Mouse (Mus musculus) midbrain, postnatal 0 days (tissue): ENCODE measurements at regions not wholly inside any gene's neighbourhood (a gene's known extent, or its start where the extent isn't known, plus 50 kb on each side); places are given as distances from the start of the nearest gene placed in this dataset.

ENCODE experiments used
- ATAC-seq: fragments of 200-750 bp; cut with Nextera tagmentation; 2 replicates; pipeline ENCODE4 v1.8.0; 2017; ENCODE audit warnings: moderate number of reproducible peaks, mild to moderate bottlenecking, moderate TSS enrichment, moderate library complexity; ENCODE audit not compliant: low FRiP score
- DNase-seq: peaks from one replicate; pipeline ENCODE4 v3.0.0-alpha.2; 2015; ENCODE audit warnings: low spot score
- H3K27ac ChIP-seq: fragments of 300-500 bp; sonication (generic); 2 replicates; pipeline ENCODE4 v1.5.1; 2014; ENCODE audit warnings: low read depth, mild to moderate bottlenecking, low read length, mixed read lengths
- H3K27me3 ChIP-seq: fragments of 300-500 bp; sonication (generic); 2 replicates; pipeline ENCODE4 v1.6.1; 2014; ENCODE audit warnings: low read length, control low read depth, mixed read lengths; ENCODE audit not compliant: insufficient read depth
- H3K36me3 ChIP-seq: fragments of 300-500 bp; sonication (generic); 2 replicates; pipeline ENCODE4 v1.6.1; 2014; ENCODE audit warnings: low read length, control low read depth, mixed read lengths; ENCODE audit not compliant: insufficient read depth
- H3K4me1 ChIP-seq: fragments of 300-500 bp; sonication (generic); 2 replicates; pipeline ENCODE4 v1.6.1; 2014; ENCODE audit warnings: mild to moderate bottlenecking, control low read depth, antibody characterized with exemption, low read length, mixed read lengths; ENCODE audit not compliant: insufficient read depth
- H3K4me2 ChIP-seq: fragments of 300-500 bp; sonication (generic); 2 replicates; pipeline ENCODE4 v1.6.1; 2014; ENCODE audit warnings: low read depth, mild to moderate bottlenecking, low read length, mixed read lengths; ENCODE audit not compliant: poor library complexity, severe bottlenecking
- H3K4me3 ChIP-seq: fragments of 300-500 bp; sonication (generic); 2 replicates; pipeline ENCODE4 v1.5.1; 2014; ENCODE audit warnings: low read depth, mild to moderate bottlenecking, low read length, moderate library complexity
- H3K9ac ChIP-seq: fragments of 300-500 bp; sonication (generic); replicated peaks from 2 replicates; pipeline ENCODE4 v1.6.1; 2014; ENCODE audit warnings: mild to moderate bottlenecking, low read length, moderate library complexity, mixed read lengths; ENCODE audit not compliant: poor library complexity, severe bottlenecking
- H3K9me3 ChIP-seq: fragments of 300-500 bp; sonication (generic); 2 replicates; pipeline ENCODE4 v1.6.1; 2016; ENCODE audit warnings: low read length, control low read depth
- CTCF ChIP-seq: IDR thresholded peaks from 2 replicates; pipeline ENCODE4 v1.5.1; 2016; ENCODE audit warnings: antibody characterized with exemption, mild to moderate bottlenecking
- WGBS: fragments of 180-500 bp; shearing (Covaris S2); extraction: QIAGEN DNeasy Blood & Tissue Kit; methylation state at CpG from one replicate; pipeline ENCODE4 v1.1.7; 2014; 5-methylcytosine and 5-hydroxymethylcytosine counted together

- ATAC-seq, result no peak
- TF ChIP-seq CTCF, result no peak
- H3K9me3 ChIP-seq, result no peaks in the 10 kb centered on the region
Observed at GRCm38 (mm10) chr3:56724991-56725390, 541.5 kb upstream of the Nbea start.

GRCm38 (mm10) chr3:56708260-56708659 lies 524.8 kb upstream of the Nbea start:
- H3K4me3 ChIP-seq, result no peak overlapping the region
- no peak overlapping the region for H3K9ac ChIP-seq
- DNase-seq (no peak), ATAC-seq (no peak)
- H3K4me1 ChIP-seq, result no peaks in the 10 kb centered on the region
- no peaks in the 10 kb centered on the region for H3K27me3 ChIP-seq
- 51% methylated on average over 1 of the region's 1 CpGs for WGBS
- TF ChIP-seq CTCF, result no peak
- no peaks in the 10 kb centered on the region for H3K36me3 ChIP-seq
- no peaks in the 10 kb centered on the region for H3K9me3 ChIP-seq
- no peak overlapping the region; the same call in 1 of the 2 replicates for H3K27ac ChIP-seq
- no peak overlapping the region for H3K4me2 ChIP-seq

More at GRCm38 (mm10) chr3:56724991-56725390, 541.5 kb upstream of the Nbea start:
- H3K36me3 ChIP-seq, result no peaks in the 10 kb centered on the region
- no peak overlapping the region for H3K27ac ChIP-seq
- no peak overlapping the region for H3K4me2 ChIP-seq
- DNase-seq, result no peak
- no peaks in the 10 kb centered on the region for H3K27me3 ChIP-seq
- no peak overlapping the region for H3K4me3 ChIP-seq
- H3K9ac ChIP-seq, result no peak overlapping the region
- H3K4me1 ChIP-seq, result no peaks in the 10 kb centered on the region

- Histone ChIP-seq H3K27ac (no peak overlapping the region), H3K9ac (no peak overlapping the region), H3K4me3 (no peak overlapping the region), H3K9me3 (no peaks in the 10 kb centered on the region), H3K4me2 (no peak overlapping the region), H3K27me3 (no peaks in the 10 kb centered on the region), H3K4me1 (no peaks in the 10 kb centered on the region), H3K36me3 (no peaks in the 10 kb centered on the region)
- 49% methylated on average over 3 of the region's 3 CpGs for WGBS
- no peak for ATAC-seq
- no peak for TF ChIP-seq CTCF
- DNase-seq, result peak; percentile 11
Observed at GRCm38 (mm10) chr3:56707312-56707711, 523.8 kb upstream of the Nbea start.

GRCm38 (mm10) chr3:56706038-56706437 lies 522.5 kb upstream of the Nbea start:
- Histone ChIP-seq H3K27me3 (no peaks in the 10 kb centered on the region), H3K9ac (no peak overlapping the region), H3K27ac (no peak overlapping the region), H3K4me1 (no peaks in the 10 kb centered on the region), H3K9me3 (no peaks in the 10 kb centered on the region), H3K36me3 (no peaks in the 10 kb centered on the region), H3K4me2 (no peak overlapping the region), H3K4me3 (no peak overlapping the region)
- no peak for ATAC-seq
- no peak for DNase-seq
- no peak for TF ChIP-seq CTCF
- WGBS, result 30% methylated on average over 4 of the region's 4 CpGs

DNA sequence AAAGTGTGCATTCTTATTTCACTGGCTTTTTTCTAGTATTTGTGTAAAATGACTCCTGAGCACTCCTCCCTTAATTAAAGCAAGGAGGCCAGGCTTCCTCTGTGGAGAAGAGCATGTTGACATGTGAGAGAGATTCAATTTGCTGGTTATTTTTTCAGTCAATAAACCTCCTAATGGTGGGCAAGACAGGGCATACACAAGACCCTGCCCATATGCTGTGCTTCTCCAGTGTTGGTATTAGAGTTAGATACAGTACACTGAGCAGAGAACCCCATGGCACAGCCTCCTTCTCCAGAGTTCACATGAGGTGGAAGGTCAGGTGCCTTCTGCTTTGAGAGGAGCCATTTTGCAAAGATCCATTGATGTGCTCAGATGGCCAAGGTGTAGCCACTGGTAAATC lies 515.4 kb upstream of the Nbea start:
- H3K4me2 ChIP-seq, result no peak overlapping the region
- H3K36me3 ChIP-seq, result no peaks in the 10 kb centered on the region
- peaks cover 10% of the 10 kb centered on the region; the same call in 1 of the 2 replicates for H3K4me1 ChIP-seq
- ATAC-seq, result no peak; the same call in 1 of the 2 replicates
- H3K9me3 ChIP-seq, result no peaks in the 10 kb centered on the region
- TF ChIP-seq CTCF, result no peak
- no peaks in the 10 kb centered on the region for H3K27me3 ChIP-seq
- no peak overlapping the region for H3K9ac ChIP-seq
- DNase-seq, result no peak
- no peak overlapping the region for H3K4me3 ChIP-seq
- H3K27ac ChIP-seq, result peak overlapping the region; percentile 84

DNA sequence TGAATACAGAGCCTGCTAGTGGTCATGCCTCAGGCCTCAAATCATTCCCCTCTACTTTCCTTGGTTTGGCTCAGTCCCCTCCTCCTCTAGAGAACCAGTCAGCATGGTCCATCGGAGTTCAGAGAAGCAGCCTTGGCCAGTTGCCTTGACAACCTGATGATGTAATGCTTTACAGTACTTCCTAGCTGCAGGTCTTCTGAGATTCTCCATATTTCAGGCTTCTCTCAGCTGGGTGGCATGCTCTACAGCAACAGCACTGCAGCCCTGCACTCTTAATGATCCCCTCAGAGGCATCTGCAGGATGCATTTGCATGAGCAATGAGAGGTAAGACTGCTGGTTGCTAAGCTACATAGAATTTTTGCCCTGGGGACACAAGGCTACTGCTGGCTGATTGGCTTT lies 514.7 kb upstream of the Nbea start:
- Histone ChIP-seq H3K9me3 (no peaks in the 10 kb centered on the region), H3K4me1 (peaks cover 10% of the 10 kb centered on the region; the same call in 1 of the 2 replicates), H3K36me3 (no peaks in the 10 kb centered on the region), H3K4me3 (no peak overlapping the region), H3K27me3 (no peaks in the 10 kb centered on the region), H3K4me2 (no peak overlapping the region), H3K27ac (peak overlapping the region; percentile 84), H3K9ac (no peak overlapping the region; the same call in 1 of the 2 replicates)
- ATAC-seq (peak; percentile 96), DNase-seq (peak; percentile 90)
- 5% methylated on average over 1 of the region's 1 CpGs for WGBS
- no peak for TF ChIP-seq CTCF
